Mouse (Mus musculus) liver, embryonic 14.5 days (tissue): Measurements from ENCODE around the gene Kif6. TPM values are rescaled to one million over a fixed set of nuclear protein-coding genes. Genes with fewer than 3 reads are reported as not detected.

ENCODE experiments used
- ATAC-seq: fragments of 200-750 bp; cut with Nextera tagmentation; 2 replicates; pipeline ENCODE4 v1.8.0; 2017; ENCODE audit warnings: moderate number of reproducible peaks, mild to moderate bottlenecking, moderate library complexity; ENCODE audit not compliant: insufficient read depth
- DNase-seq, 3 experiments: peaks; one replicate each; pipeline ENCODE4 v3.0.0-alpha.2; 2012 to 2013; ENCODE audit warnings: low read depth in 3 of 3, low spot score in 3 of 3
- H3K27ac ChIP-seq: fragments of 300-500 bp; sonication (generic); 2 replicates; pipeline ENCODE4 v1.5.1; 2014; ENCODE audit warnings: moderate library complexity, mild to moderate bottlenecking, control low read depth, inconsistent platforms
- H3K27me3 ChIP-seq: fragments of 300-500 bp; sonication (generic); 2 replicates; pipeline ENCODE4 v1.6.1; 2014; ENCODE audit warnings: mild to moderate bottlenecking, low read length, moderate library complexity; ENCODE audit not compliant: control insufficient read depth, insufficient read depth
- H3K36me3 ChIP-seq: fragments of 300-500 bp; sonication (generic); replicated peaks from 2 replicates; pipeline ENCODE4 v1.6.1; 2014; ENCODE audit warnings: low read depth; ENCODE audit not compliant: control insufficient read depth, insufficient read depth
- H3K4me1 ChIP-seq, 2 experiments: fragments of 200-500 bp in 1 of 2; fragments of 300-500 bp in 1 of 2; sonication (generic) in 1 of 2; replicated peaks; 2 replicates each; pipeline ENCODE4 v1.6.1; 2012 to 2014; ENCODE audit warnings: antibody characterized with exemption in 1 of 2, inconsistent platforms in 1 of 2, low read length in 1 of 2; ENCODE audit not compliant: control insufficient read depth in 2 of 2, insufficient read depth in 2 of 2
- H3K4me2 ChIP-seq: fragments of 300-500 bp; sonication (generic); 2 replicates; pipeline ENCODE4 v1.6.1; 2014; ENCODE audit warnings: low read depth, mild to moderate bottlenecking, control low read depth, moderate library complexity
- H3K4me3 ChIP-seq, 2 experiments: fragments of 200-500 bp in 1 of 2; fragments of 300-500 bp in 1 of 2; sonication (generic) in 1 of 2; 2 replicates each; pipeline ENCODE4 v1.5.1; 2012 to 2014; ENCODE audit warnings: low read depth in 2 of 2, low read length in 2 of 2, mild to moderate bottlenecking in 2 of 2, control low read depth in 1 of 2, inconsistent platforms in 1 of 2, moderate library complexity in 1 of 2; ENCODE audit not compliant: insufficient read depth in 1 of 2
- H3K9ac ChIP-seq: fragments of 300-500 bp; sonication (generic); replicated peaks from 2 replicates; pipeline ENCODE4 v1.6.1; 2014; ENCODE audit warnings: mild to moderate bottlenecking, control low read depth, moderate library complexity
- H3K9me3 ChIP-seq: fragments of 300-500 bp; sonication (generic); 2 replicates; pipeline ENCODE4 v1.6.1; 2016; ENCODE audit warnings: low read length, mixed read lengths; ENCODE audit not compliant: control insufficient read depth
- CTCF ChIP-seq: IDR thresholded peaks from 2 replicates; pipeline ENCODE4 v1.5.1; 2016; ENCODE audit warnings: antibody characterized with exemption, low read depth, control low read depth
- EP300 ChIP-seq: IDR thresholded peaks from 2 replicates; pipeline ENCODE4 v1.6.1; 2016; ENCODE audit warnings: antibody characterized with exemption, low read depth
- WGBS: fragments of 180-500 bp; shearing (Covaris S2); extraction: QIAGEN DNeasy Blood & Tissue Kit; methylation state at CpG from one replicate; pipeline ENCODE4 v1.1.7; 2014; ENCODE audit not compliant: insufficient replicate concordance; 5-methylcytosine and 5-hydroxymethylcytosine counted together
- polyA plus RNA-seq, 2 experiments: library from polyadenylated mRNA; depleted of rRNA in 1 of 2; stranded (reverse) in 1 of 2; unstranded in 1 of 2; fragments of >200 nt; fragmentation: Nextera tagmentation in 1 of 2; extraction: Ambion mirVana in 1 of 2; gene quantifications; 2 replicates each; pipeline versions ENCODE4 v1.2.1 to v1.2.3; 2012 to 2014

Kif6 gene
- polyA plus RNA-seq, 2 experiments: 0.06 TPM; not detected in 1

- Histone ChIP-seq H3K27ac (no peak overlapping the region), H3K4me2 (no peak overlapping the region), H3K27me3 (no peaks in the 10 kb centered on the region), H3K4me3 (no peak overlapping the region), H3K9ac (no peak overlapping the region), H3K9me3 (no peaks in the 10 kb centered on the region), H3K4me1 (peaks cover 0 to 2% of the 10 kb centered on the region in 2 experiments; a peak in 1 of 4 replicates), H3K36me3 (no peaks in the 10 kb centered on the region)
- peak; percentile 60 for ATAC-seq
- no peak for TF ChIP-seq EP300
- TF ChIP-seq CTCF: no peak
- DNase-seq: peak in 1 of 3 experiments; percentile 10
- WGBS: 63% methylated on average over 13 of the region's 13 CpGs
These were observed 12.3 kb downstream of the Kif6 start for GRCm38 (mm10) chr17:49627011-49627794.

- Histone ChIP-seq H3K9ac (no peak overlapping the region), H3K4me2 (no peak overlapping the region), H3K4me3 (no peak overlapping the region), H3K36me3 (no peaks in the 10 kb centered on the region), H3K4me1 (peaks cover 0 to 2% of the 10 kb centered on the region in 2 experiments; a peak in 1 of 4 replicates), H3K27ac (no peak overlapping the region), H3K27me3 (no peaks in the 10 kb centered on the region), H3K9me3 (no peaks in the 10 kb centered on the region)
- no peak for DNase-seq
- TF ChIP-seq CTCF (peak; percentile 33; the same call in 1 of the 2 replicates), EP300 (no peak)
- no peak for ATAC-seq
- WGBS: 75% methylated on average over 8 of the region's 8 CpGs
These were observed 13.9 kb downstream of the Kif6 start for GRCm38 (mm10) chr17:49628875-49629274.

DNA sequence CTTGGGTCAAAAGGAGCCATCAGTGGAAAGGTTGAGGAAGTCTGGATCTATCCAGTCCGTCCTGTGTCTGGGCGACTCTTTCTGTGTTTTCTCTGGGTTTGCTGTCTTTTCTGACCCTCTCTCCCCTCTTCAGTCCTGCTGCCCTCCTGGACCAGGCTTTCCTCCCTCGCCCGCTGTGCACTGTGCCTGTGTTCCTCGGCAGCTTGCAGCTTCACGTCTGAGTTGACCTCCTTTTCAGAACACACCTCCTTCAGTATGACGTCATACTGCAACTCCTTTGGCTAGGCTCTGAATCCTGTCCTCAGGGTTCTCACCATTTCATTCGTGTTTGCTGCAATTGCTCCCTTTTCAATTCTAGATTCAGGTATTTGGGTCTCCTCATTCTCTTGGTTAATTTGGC lies 18.1 kb downstream of the Kif6 start:
- Histone ChIP-seq H3K4me2 (no peak overlapping the region), H3K27ac (no peak overlapping the region), H3K4me3 (no peak overlapping the region), H3K9me3 (no peaks in the 10 kb centered on the region), H3K27me3 (no peaks in the 10 kb centered on the region), H3K4me1 (no peaks in the 10 kb centered on the region), H3K9ac (no peak overlapping the region), H3K36me3 (no peaks in the 10 kb centered on the region)
- WGBS: 43% methylated on average over 8 of the region's 8 CpGs
- TF ChIP-seq EP300 (no peak), CTCF (no peak)
- DNase-seq: no peak
- no peak for ATAC-seq

DNA sequence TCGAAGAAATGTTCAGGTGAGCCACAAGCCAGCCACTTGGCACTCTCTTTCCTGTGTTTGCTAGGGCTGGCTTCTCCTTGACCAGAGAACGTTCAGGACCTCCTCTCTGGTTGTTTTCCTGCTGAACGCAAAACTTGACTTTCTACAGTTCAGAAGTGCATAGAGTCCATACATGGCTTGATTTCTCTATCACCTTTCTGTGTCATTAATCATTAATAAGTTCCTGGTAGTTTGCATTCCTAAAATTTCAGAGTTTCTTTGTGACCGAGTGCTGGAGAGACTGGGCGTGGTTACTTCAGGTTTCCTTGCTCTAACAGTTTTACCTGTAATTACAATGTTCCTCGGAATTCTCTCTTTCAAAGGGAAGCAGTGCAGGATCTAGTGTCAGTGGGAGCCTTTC lies 27.0 kb downstream of the Kif6 start:
- H3K27me3 ChIP-seq: no peaks in the 10 kb centered on the region
- no peak overlapping the region for H3K9ac ChIP-seq
- no peak overlapping the region for H3K4me3 ChIP-seq
- H3K9me3 ChIP-seq: no peaks in the 10 kb centered on the region
- no peak overlapping the region for H3K27ac ChIP-seq
- TF ChIP-seq EP300 (no peak), CTCF (no peak)
- H3K4me2 ChIP-seq: no peak overlapping the region
- DNase-seq (no peak), ATAC-seq (no peak)
- 63% methylated on average over 6 of the region's 6 CpGs for WGBS
- H3K4me1 ChIP-seq: no peaks in the 10 kb centered on the region
- H3K36me3 ChIP-seq: no peaks in the 10 kb centered on the region

GRCm38 (mm10) chr17:49642336-49642735 lies 27.4 kb downstream of the Kif6 start:
- Histone ChIP-seq H3K27ac (no peak overlapping the region), H3K4me3 (no peak overlapping the region), H3K9ac (no peak overlapping the region), H3K27me3 (no peaks in the 10 kb centered on the region), H3K36me3 (no peaks in the 10 kb centered on the region), H3K9me3 (no peaks in the 10 kb centered on the region), H3K4me1 (no peaks in the 10 kb centered on the region), H3K4me2 (no peak overlapping the region)
- WGBS: 72% methylated on average over 8 of the region's 8 CpGs
- TF ChIP-seq CTCF (no peak), EP300 (no peak)
- ATAC-seq (no peak), DNase-seq (no peak)
